Mouse (Mus musculus) forelimb bud, embryonic 11.5 days (tissue): ENCODE data around the gene Snrpa1.

Experiments
- DNase-seq: peaks from one replicate; pipeline ENCODE4 v3.0.0-alpha.2; 2012; ENCODE audit warnings: low read depth, low spot score

Gene Snrpa1

DNA sequence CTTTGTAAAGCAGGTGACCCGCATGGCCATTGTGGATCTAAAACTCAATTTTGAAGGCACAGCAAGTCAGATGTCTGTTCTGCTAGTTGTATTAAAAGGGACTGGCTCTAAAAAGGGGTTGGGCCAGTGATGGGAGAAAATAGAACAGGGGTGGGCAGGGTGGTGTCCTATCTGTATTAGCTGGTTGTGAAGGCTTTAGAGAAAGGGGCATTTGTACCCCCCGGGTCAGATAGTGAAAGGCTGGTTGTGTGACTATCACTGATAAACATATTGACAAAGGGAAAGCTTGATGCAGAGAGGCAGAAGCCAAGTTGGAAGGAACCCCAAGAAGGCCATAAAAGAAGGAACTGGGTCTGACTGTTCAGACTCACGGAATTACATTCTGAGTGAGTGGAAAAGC, 54.8 kb downstream of the Snrpa1 start:
- no peak for DNase-seq

DNA sequence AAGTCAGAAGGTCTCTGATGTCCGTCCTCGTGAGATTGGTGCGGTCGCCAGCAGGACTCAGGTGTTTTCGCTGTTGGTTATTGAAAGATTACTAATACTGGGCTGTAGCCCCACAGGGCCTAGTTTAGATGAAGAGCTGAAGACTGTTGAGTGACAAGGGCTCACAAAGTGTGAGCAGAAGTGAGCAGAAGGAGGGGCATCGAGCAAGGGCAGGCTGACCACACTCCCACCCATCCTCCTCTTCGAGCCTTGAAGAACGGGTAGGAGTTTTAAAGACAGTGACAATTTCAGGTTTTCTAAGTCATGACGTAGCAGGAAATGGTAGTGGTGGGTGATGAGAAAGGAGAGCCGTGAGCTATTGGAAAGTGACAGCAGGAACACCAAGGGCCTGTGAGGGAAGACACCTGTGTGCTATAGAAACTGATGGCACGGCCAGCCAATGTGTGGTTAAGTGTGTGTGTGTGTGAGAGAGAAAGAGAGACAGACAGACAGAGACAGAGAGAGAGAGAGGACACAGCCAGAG, 57.1 kb downstream of the Snrpa1 start:
- DNase-seq: no peak

DNA sequence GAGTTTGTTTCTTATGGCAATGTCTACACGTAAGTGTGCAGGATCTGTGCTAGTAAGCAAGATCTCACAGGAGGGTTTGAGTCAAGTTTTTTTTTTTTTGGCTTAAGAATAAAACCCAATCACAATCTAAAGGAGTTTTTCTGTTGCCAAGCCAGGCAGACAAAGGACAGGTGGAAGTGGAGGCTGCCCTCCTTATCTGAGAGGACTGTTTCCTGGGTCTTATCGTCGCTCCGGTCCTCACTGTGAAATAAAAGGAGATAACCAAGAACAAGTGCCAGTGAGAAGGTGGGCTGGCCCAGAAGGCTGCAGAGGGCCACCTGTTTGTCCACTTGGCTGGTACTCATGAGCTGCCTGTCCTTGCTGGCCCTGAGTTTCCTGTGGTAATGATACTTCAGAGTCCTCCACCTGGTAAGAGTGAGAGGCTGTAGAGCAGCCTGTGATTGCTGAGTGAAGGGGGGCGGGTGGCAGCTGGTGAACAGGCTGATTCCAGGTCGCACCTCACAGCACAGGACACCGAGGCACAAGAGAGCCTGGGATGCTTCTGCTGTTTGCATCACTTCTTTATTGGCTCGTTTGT, 58.2 kb downstream of the Snrpa1 start:
- DNase-seq: no peak

DNA sequence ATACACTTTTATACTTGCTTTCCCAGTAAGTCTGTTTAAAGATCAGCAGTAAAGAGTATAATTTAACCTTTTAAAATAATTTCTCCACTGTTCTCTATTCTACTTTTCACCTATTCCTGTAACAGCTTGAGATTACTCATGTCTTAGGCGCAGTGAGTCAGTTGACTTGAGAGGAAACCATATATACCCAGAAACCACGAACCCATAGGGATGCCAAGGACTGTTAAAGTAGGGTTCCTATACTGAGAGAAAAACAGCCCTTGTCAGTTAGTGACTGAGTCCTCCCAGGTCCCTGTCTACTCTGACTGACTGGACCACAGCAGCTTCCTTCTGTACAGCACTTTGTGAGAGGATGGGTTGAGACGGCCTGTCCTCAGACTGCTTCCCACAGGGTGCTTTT, 59.2 kb downstream of the Snrpa1 start:
- DNase-seq: no peak

DNA sequence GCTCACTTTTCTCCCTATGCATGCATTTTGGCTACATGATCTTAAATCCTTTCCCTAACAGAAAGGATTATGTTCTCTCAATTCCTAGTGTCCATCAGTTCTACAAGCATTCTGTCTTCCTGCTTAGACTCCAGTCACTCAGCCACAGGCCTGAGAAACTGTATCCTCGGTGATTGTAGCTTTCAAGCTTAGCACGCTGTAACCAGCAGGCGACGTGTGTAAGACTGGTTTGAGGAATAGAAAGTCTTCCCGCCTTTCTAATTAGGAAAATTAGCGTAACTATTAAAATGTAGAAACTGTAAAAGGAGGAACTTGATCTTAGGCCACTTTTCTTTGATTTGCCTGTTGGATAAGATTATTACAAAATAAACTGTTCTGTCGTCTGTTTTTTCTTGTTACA, 60.0 kb downstream of the Snrpa1 start:
- no peak for DNase-seq

DNA sequence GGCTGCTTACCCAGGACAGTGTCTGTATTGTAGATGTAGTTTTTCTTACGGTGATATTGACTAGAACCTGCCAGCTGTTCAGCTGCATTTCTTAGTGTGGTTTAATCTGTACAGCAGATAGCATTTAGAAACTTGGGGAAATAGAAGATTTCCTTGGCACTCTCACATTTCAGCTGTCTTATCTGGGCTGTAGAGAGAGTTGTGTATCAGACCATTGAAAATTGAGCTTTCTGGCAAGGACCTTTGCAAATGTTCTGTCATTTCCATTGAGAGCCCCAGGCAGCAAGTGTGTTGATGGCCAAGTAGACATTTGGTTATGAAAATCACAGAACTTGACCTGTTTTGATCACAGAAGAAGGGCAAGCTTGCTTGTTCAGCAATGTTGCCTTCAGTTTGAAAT, 61.3 kb downstream of the Snrpa1 start:
- DNase-seq: no peak

DNA sequence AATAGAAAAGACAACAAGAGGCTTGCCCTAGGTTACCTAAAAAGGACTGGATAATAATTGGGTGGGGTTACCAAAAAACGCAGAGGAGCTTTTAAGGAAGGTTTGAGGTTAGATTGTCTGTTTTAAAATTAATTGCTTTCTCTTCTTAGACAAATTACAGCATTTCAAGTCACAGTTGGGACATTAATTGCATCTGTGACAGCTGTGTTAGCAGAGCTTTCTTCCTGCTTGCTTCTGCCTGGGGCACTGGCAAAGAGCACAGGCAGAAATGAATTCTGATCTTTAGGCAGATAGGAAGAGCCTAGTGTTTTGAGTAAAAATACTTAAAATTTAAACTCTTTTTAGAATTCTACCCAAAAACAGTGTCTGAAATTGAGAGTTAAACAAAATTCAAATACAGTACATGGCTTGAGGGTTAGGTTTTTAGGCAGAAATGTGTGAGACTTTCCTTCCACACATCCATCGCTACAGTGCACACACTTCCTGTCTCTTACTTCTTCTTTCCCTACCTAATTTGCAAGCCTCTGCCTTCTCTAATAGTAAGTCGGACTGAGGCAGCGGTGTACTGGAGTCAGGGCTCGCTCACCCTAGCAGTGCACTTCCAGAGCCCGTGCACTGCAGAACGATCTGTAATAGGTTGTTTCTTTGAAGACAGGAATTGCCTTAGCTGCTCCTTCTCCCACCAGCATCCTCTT, 62.0 kb downstream of the Snrpa1 start:
- DNase-seq: no peak
